Mouse (Mus musculus) left cerebral cortex, adult 2 months (tissue): ENCODE measurements around the gene Ginm1. TPM values are rescaled to one million over a fixed set of nuclear protein-coding genes. Genes with fewer than 3 reads are reported as not detected.

ENCODE experiments used
- DNase-seq, 2 experiments: peaks; one replicate each; pipeline ENCODE4 v3.0.0; 2021 to 2022; ENCODE audit warnings: low spot score in 2 of 2, mixed read lengths in 1 of 2; ENCODE audit errors: extremely low spot score in 1 of 2
- H3K27ac ChIP-seq: fragments of 200-600 bp; 2 replicates; pipeline ENCODE4 v1.8.1; 2022
- H3K4me3 ChIP-seq: fragments of 200-600 bp; 2 replicates; pipeline ENCODE4 v1.8.1; 2022
- CTCF ChIP-seq: fragments of 200-600 bp; IDR thresholded peaks from 2 replicates; pipeline ENCODE4 v1.8.1; 2022; ENCODE audit warnings: antibody characterized with exemption, mild to moderate bottlenecking, moderate library complexity
- intact Hi-C: fragments of 180-260 bp; cut with DNase I; formaldehyde crosslinking; loops from one replicate; pipeline ENCODE4 v1.15.1; 2025
- total RNA-seq, 2 experiments: library from RNA; stranded (reverse); gene quantifications; 2 replicates each; pipeline ENCODE4 v1.2.3; 2021

Gene Ginm1
- total RNA-seq, 2 experiments from 2014 or later = 15.8 to 18.7 TPM

DNA sequence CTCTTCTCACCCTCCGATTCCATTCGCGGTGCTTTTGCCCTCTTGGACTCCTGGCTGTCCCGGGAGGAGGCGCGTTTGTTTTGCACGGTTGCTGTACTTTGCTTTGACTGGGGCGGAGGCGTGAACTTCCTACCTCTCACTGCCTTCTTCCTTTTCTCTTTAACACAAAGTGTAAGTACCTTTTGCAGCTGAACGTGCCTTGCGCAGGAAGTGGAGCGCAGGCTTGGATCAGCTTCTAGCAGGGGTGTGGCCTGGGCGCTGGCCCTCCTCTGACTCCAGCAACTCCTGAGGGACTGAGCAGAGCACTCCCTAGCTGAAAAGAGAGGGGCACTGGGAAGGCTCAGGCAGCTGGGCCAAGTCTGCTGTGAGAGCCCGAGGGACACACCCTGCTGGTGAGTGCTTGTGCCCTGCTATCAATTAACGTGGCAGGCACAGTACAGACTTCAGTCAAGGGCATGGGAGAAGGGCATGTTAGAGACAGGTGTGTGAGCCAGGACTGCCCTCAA lies 39.6 kb upstream of the Ginm1 start, which contains the start of gene Zc3h12d:
Gene Zc3h12d, plus strand, starts transcription at position 300 of the 506 bp plus-strand sequence.
- no peak within 1 kb of the TSS for H3K27ac ChIP-seq
- intact Hi-C loops = no loop called here
- no peak for TF ChIP-seq CTCF
- DNase-seq = no peak
- H3K4me3 ChIP-seq = no peak within 1 kb of the TSS

DNA sequence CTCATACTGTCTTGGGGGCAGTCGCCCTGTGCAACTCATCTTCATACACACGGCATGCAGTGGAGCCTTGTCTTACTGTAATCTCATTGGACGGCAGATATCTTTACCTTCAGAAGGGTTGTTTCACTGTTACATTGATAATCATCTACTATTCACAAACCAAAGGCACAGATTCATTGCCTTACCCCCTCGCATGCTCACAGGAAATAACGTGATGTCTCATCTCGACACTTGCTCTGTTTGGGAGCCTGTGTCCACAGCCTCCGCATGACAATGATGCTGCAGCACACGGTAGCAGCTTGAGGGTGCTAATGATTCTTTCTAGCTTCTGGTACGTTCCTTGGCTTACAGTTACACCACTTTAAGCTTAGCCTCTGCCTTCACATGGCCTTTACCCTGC lies 33.5 kb upstream of the Ginm1 start:
- no peak overlapping the region for H3K4me3 ChIP-seq
- H3K27ac ChIP-seq = no peak overlapping the region
- TF ChIP-seq CTCF = no peak
- DNase-seq = no peak
- intact Hi-C loops = no loop called here

DNA sequence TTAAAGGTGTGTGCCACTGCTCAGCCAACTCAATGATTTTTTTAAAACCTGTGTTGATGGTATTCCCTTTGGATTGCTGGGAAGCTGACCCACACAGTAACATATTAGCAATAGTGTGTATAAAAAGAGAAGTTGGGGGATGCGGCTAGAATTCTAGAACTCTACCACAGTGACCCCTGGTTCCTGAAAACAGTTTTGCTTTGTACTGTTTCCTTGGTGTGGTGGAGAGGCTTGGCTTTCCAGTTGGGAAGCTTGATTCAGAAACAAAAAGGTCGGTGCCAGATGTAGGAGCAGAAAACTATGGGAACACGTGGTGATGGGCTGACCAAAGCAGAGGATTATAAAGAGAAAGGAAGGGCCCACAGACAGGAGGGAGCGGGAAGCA lies 32.6 kb upstream of the Ginm1 start:
- intact Hi-C loops = no loop called here
- TF ChIP-seq CTCF = no peak
- no peak for DNase-seq
- no peak overlapping the region for H3K4me3 ChIP-seq
- H3K27ac ChIP-seq = no peak overlapping the region

DNA sequence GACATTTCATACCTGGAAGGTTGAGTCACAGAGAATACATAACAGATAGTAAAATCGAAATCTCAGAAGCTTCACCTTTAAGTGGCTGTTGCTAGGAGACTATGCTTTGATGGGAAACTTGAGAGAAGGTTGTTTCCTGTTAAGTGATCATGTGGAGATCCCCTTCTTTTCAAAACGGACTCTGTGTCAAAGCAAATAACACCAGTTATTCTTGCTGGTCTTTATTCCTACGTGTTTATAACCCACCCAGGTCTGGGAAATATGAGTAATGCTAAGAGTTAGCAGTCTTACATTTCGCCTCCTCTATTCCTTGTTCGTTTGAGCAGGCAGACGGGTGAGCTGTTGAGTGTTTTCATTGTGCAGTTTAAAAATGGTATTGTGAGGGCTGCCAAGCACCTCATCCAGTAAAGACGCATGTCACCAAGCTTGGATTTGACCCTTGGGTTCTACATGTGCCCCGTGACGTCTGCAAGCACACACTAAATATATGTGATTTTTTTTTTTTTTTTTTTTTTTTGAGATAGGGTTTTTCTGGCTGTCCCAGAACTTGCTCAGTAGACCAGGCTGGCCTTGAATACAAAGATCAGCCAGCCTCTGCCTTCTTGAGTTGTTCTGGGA lies 32.1 kb upstream of the Ginm1 start:
- Histone ChIP-seq H3K27ac (no peak overlapping the region), H3K4me3 (no peak overlapping the region)
- intact Hi-C loops = no loop called here
- DNase-seq = no peak
- TF ChIP-seq CTCF = no peak

DNA sequence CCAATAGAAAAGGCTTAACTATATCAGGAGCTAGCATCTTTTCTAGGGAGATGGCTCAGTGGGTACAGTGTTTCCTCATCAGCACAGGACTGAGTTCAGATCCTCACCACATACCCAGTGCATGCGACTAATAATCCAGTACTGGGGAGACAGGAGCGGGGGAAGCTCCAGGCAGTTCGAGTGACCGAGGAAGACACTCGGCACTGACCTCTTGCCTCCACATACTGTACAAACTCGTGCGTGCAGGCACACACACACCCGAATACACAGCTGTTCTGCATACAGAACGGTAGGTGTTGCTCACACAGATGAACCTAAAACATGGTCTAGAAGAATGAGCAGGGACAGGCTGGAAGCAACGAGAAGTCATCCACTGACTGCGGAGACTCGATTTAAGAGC lies 29.4 kb upstream of the Ginm1 start:
- Histone ChIP-seq H3K4me3 (no peak overlapping the region), H3K27ac (no peak overlapping the region)
- no peak for DNase-seq
- TF ChIP-seq CTCF = no peak
- intact Hi-C loops = no loop called here

DNA sequence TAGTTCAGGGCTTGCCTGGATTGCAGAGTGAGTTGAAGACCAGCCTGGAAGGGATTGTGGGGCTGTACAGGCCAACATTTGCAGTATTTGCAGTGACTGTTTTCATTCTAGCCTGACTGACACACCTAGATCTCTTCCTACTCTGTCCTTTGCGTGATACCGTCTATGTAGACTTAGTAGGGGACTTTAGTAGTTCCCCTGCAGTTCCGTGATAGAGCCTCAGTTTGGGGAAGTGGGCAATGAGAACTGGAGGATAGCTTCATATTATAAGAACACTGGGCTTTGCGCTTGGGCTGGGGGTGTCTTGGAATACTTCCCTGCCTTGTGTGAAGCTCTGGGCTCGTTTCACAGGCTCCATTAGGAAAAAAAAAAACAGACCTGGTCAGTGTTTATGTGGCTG lies 27.5 kb upstream of the Ginm1 start:
- intact Hi-C loops = no loop called here
- TF ChIP-seq CTCF = no peak
- no peak for DNase-seq
- H3K4me3 ChIP-seq = no peak overlapping the region
- H3K27ac ChIP-seq = no peak overlapping the region

DNA sequence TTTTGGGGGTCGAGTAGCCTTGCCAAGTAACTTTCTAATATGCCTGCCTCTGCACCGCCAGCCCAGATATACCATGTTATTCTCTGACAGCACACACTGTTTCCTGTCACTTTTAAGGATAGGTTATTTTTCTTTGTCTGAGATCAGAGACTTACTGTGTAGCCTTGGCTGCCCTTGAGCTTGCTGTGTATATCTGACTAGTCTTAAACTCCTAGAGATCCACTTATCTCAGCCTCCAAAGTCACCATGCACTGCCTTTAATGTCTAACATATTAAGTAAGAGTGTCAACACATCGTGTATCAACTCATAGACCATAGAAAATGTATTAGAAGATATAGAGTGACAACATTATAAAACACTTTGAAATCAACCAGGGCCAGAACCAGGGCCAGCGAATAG lies 27.0 kb upstream of the Ginm1 start:
- intact Hi-C loops = no loop called here
- no peak for TF ChIP-seq CTCF
- Histone ChIP-seq H3K4me3 (no peak overlapping the region), H3K27ac (no peak overlapping the region)
- no peak for DNase-seq

DNA sequence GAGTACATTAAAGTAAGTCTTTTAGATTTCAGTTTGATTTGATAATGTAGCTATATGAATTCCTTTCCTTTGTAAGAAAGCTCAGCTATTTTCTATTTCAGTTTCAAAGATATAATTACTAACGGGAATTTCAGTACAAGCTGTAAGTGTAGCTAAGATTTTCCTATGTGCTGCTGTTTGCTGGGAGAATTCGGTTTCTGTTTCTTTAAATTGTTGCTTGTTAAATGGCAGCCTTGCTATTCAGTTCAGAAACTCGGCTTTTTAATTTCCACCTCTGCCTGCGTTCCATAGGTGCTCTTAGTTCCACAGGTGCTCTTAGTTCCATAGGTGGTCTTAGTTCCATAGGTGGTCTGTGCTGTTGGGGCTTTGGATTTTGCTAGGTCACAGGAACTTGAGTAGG lies 26.5 kb upstream of the Ginm1 start:
- intact Hi-C loops = no loop called here
- no peak for TF ChIP-seq CTCF

DNA sequence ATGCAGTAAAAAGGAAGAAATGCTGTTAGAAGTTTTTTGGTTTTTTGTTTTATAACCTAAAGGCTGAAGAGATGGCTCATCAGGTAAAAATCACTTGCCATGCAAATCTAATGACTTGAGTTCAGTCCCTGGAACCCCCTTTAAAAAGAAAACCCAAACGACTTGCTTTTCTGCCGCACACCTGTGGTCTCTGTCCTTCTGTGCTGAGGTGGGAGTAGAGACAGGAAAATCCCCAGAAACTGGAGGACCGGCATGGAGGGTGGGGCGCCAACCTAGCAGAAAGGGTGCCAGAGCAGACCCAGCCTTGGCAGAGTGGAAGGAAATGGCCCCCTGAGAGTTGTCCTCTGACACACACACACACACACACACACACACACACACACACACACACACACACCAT lies 26.1 kb upstream of the Ginm1 start:
- Histone ChIP-seq H3K27ac (no peak overlapping the region), H3K4me3 (no peak overlapping the region)
- no peak for DNase-seq
- intact Hi-C loops = no loop called here
- no peak for TF ChIP-seq CTCF

More for the DNA sequence above, 26.5 kb upstream of the Ginm1 start:
- Histone ChIP-seq H3K4me3 (no peak overlapping the region), H3K27ac (no peak overlapping the region)
- no peak for DNase-seq

DNA sequence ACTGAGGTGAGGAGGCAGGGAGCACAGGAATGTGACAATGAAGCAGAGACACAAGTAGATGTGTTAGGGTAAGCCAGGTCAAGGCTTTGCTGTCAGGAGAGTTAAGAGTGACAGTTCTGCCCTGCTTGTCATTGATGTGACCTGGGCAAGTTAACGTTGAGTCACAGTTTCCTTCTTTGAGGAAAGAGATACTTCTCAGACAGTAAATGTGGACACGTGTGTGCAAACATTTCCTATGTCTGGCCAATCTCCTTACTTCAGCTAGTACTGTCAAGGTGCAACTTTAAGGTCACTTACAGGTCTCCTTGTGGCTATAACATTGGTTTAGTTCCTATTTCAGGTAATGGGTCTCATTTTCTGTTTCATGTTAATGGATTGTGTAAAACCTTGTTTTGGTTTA lies 23.9 kb upstream of the Ginm1 start:
- H3K4me3 ChIP-seq = no peak overlapping the region
- TF ChIP-seq CTCF = no peak
- intact Hi-C loops = no loop called here
- no peak overlapping the region for H3K27ac ChIP-seq
- DNase-seq = no peak

DNA sequence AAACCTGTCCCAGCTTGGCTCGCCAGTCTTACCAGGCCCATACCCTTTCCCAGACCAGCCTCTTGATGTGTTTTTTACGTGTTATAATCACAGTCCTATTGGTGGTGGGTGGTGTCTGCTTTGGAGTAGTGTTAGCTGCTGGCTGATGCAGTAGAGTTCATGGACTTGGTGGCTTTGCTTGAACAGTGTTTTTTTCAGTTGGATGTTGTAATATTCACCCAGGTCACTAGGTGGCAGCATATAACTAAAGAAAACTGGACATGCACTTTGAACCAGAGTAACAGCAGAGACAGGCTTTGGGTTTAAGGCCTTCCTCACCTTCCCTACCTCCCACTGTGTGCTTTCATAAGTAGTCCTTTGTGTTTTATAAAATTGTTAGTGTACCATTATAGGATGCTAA lies 17.3 kb upstream of the Ginm1 start:
- peak; percentile 78 for TF ChIP-seq CTCF
- peak; percentile 43 to 49 for DNase-seq
- intact Hi-C loops = loop anchor here (1.0 to 5.0 kb wide), 4 partner anchors 57 to 430 kb away; no protein-coding TSS in a partner anchor

DNA sequence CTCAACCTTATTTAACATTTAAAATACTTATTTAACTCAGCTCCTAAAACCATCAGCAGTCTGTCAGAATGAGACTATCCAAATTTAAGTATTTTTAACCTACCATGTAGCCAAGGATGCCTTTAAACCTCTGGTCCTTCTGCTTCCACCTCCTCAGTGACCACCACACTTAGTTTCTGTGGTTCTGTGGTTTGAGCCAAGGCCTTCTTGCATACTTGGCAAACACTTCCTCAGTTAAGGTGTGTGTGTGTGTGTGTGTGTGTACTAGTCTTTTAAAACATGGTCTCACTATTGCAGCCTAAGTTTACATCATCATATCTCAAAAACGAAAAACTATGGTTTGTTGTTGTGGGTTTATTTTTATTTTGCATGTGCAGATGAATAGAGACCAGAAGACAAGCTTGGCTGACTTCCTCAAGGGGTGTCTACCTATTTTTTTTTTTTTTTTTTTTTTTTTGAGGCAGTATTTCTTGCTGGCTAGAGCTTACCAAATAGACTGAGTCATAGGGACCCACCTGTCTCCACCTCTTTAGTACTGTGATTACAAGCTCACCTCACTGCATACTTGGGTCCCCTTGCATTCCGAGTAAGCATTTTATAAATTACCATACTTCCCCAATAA lies 10.0 kb upstream of the Ginm1 start:
- no peak for TF ChIP-seq CTCF
- Histone ChIP-seq H3K4me3 (no peak overlapping the region), H3K27ac (no peak overlapping the region)
- DNase-seq = no peak
- intact Hi-C loops = no loop called here

More for the DNA sequence above, 17.3 kb upstream of the Ginm1 start:
- no peak overlapping the region for H3K27ac ChIP-seq
- no peak overlapping the region for H3K4me3 ChIP-seq

DNA sequence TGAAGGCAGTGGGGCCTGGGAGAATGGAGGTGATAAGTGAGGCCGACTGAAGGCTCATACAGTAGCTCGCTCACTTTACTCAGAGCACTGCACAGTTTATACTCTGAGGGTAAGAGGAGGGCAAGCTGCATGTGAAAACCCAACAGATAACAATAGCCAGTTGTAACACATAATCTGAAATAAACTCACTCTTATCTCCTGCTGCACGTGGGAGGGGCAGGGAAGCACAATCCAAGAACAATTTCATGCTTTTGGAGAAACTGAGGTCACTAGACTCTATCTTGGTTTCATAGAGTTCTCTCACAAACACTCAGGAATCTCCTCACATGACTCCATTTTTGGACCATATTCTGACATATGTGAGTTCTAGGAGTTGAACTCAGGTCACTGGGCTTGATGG lies 8.6 kb upstream of the Ginm1 start:
- H3K4me3 ChIP-seq = no peak overlapping the region
- no peak for TF ChIP-seq CTCF
- no peak overlapping the region for H3K27ac ChIP-seq
- intact Hi-C loops = no loop called here
- no peak for DNase-seq
